Mouse (Mus musculus): ENCODE data around the gene Clcn3. TPM values are rescaled to one million over a fixed set of nuclear protein-coding genes. Genes with fewer than 3 reads are reported as not detected.
A peak's percentile ranks its signal among the peaks of the same experiment; 100 is the strongest.

Gene Clcn3
- polyA plus RNA-seq, 1 experiment, result 69.5 TPM

GRCm38 (mm10) chr8:60933617-60934016 is 49.5 kb downstream of the Clcn3 start:
- H3K4me1 ChIP-seq (ENCODE audit: control insufficient read depth, insufficient read depth, low read length), result no peaks in the 10 kb centered on the region; the same call in 1 of the 2 replicates
- no peak overlapping the region for H3K4me3 ChIP-seq (ENCODE audit: insufficient read depth, low read length)
- no peak for TF ChIP-seq POLR2A (IDR thresholded peaks at IDR 0.05; ENCODE audit: extremely low read depth, insufficient read depth, low read length)
- no peak for TF ChIP-seq CTCF (IDR thresholded peaks at IDR 0.05; ENCODE audit: extremely low read depth, insufficient read depth, low read length)
- H3K27ac ChIP-seq (ENCODE audit: insufficient read depth, low read length), result no peak overlapping the region

- no peaks in the 10 kb centered on the region for H3K4me1 ChIP-seq (ENCODE audit: control insufficient read depth, insufficient read depth, low read length)
- no peak overlapping the region for H3K4me3 ChIP-seq (ENCODE audit: insufficient read depth, low read length)
- TF ChIP-seq POLR2A (IDR thresholded peaks at IDR 0.05; ENCODE audit: extremely low read depth, insufficient read depth, low read length), result no peak
- no peak for TF ChIP-seq CTCF (IDR thresholded peaks at IDR 0.05; ENCODE audit: extremely low read depth, insufficient read depth, low read length)
- H3K27ac ChIP-seq (ENCODE audit: insufficient read depth, low read length), result no peak overlapping the region
These were observed 62.9 kb downstream of the Clcn3 start for GRCm38 (mm10) chr8:60920176-60920575.

GRCm38 (mm10) chr8:60919069-60919468 is 64.0 kb downstream of the Clcn3 start:
- Histone ChIP-seq H3K4me1 (ENCODE audit: control insufficient read depth, insufficient read depth, low read length) (no peaks in the 10 kb centered on the region), H3K4me3 (ENCODE audit: insufficient read depth, low read length) (no peak overlapping the region), H3K27ac (ENCODE audit: insufficient read depth, low read length) (no peak overlapping the region)
- TF ChIP-seq POLR2A (IDR thresholded peaks at IDR 0.05; ENCODE audit: extremely low read depth, insufficient read depth, low read length), result no peak
- no peak for TF ChIP-seq CTCF (IDR thresholded peaks at IDR 0.05; ENCODE audit: extremely low read depth, insufficient read depth, low read length)

GRCm38 (mm10) chr8:60912554-60912953 is 70.5 kb downstream of the Clcn3 start:
- H3K27ac ChIP-seq (ENCODE audit: insufficient read depth, low read length), result no peak overlapping the region
- no peak for TF ChIP-seq CTCF (IDR thresholded peaks at IDR 0.05; ENCODE audit: extremely low read depth, insufficient read depth, low read length)
- TF ChIP-seq POLR2A (IDR thresholded peaks at IDR 0.05; ENCODE audit: extremely low read depth, insufficient read depth, low read length), result no peak
- peaks cover 3% of the 10 kb centered on the region; the same call in 1 of the 2 replicates for H3K4me1 ChIP-seq (ENCODE audit: control insufficient read depth, insufficient read depth, low read length)
- H3K4me3 ChIP-seq (ENCODE audit: insufficient read depth, low read length), result no peak overlapping the region

GRCm38 (mm10) chr8:60912081-60912480 is 71.0 kb downstream of the Clcn3 start:
- no peak for TF ChIP-seq POLR2A (IDR thresholded peaks at IDR 0.05; ENCODE audit: extremely low read depth, insufficient read depth, low read length)
- no peak for TF ChIP-seq CTCF (IDR thresholded peaks at IDR 0.05; ENCODE audit: extremely low read depth, insufficient read depth, low read length)
- Histone ChIP-seq H3K27ac (ENCODE audit: insufficient read depth, low read length) (no peak overlapping the region), H3K4me3 (ENCODE audit: insufficient read depth, low read length) (no peak overlapping the region), H3K4me1 (ENCODE audit: control insufficient read depth, insufficient read depth, low read length) (peaks cover 3% of the 10 kb centered on the region; the same call in 1 of the 2 replicates)

- Histone ChIP-seq H3K4me1 (ENCODE audit: control insufficient read depth, insufficient read depth, low read length) (no peaks in the 10 kb centered on the region), H3K4me3 (ENCODE audit: insufficient read depth, low read length) (no peak overlapping the region), H3K27ac (ENCODE audit: insufficient read depth, low read length) (no peak overlapping the region)
- TF ChIP-seq CTCF (IDR thresholded peaks at IDR 0.05; ENCODE audit: extremely low read depth, insufficient read depth, low read length), result no peak
- no peak for TF ChIP-seq POLR2A (IDR thresholded peaks at IDR 0.05; ENCODE audit: extremely low read depth, insufficient read depth, low read length)
These were observed 83.0 kb downstream of the Clcn3 start for GRCm38 (mm10) chr8:60900147-60900546.

- Histone ChIP-seq H3K4me3 (ENCODE audit: insufficient read depth, low read length) (no peak overlapping the region), H3K27ac (ENCODE audit: insufficient read depth, low read length) (no peak overlapping the region), H3K4me1 (ENCODE audit: control insufficient read depth, insufficient read depth, low read length) (peaks cover 2% of the 10 kb centered on the region; the same call in 1 of the 2 replicates)
- TF ChIP-seq POLR2A (IDR thresholded peaks at IDR 0.05; ENCODE audit: extremely low read depth, insufficient read depth, low read length), result no peak
- TF ChIP-seq CTCF (IDR thresholded peaks at IDR 0.05; ENCODE audit: extremely low read depth, insufficient read depth, low read length), result no peak
These were observed 87.2 kb downstream of the Clcn3 start for GRCm38 (mm10) chr8:60895878-60896277.

- peaks cover 2% of the 10 kb centered on the region; the same call in 1 of the 2 replicates for H3K4me1 ChIP-seq (ENCODE audit: control insufficient read depth, insufficient read depth, low read length)
- TF ChIP-seq POLR2A (IDR thresholded peaks at IDR 0.05; ENCODE audit: extremely low read depth, insufficient read depth, low read length), result no peak
- TF ChIP-seq CTCF (IDR thresholded peaks at IDR 0.05; ENCODE audit: extremely low read depth, insufficient read depth, low read length), result no peak
- no peak overlapping the region; the same call in 1 of the 2 replicates for H3K4me3 ChIP-seq (ENCODE audit: insufficient read depth, low read length)
- H3K27ac ChIP-seq (ENCODE audit: insufficient read depth, low read length), result no peak overlapping the region
These were observed 91.3 kb downstream of the Clcn3 start for GRCm38 (mm10) chr8:60891757-60892156.

- H3K4me3 ChIP-seq (ENCODE audit: insufficient read depth, low read length), result peak overlapping the region; percentile 94
- no peak overlapping the region for H3K27ac ChIP-seq (ENCODE audit: insufficient read depth, low read length)
- peaks cover 2% of the 10 kb centered on the region; the same call in 1 of the 2 replicates for H3K4me1 ChIP-seq (ENCODE audit: control insufficient read depth, insufficient read depth, low read length)
- TF ChIP-seq CTCF (IDR thresholded peaks at IDR 0.05; ENCODE audit: extremely low read depth, insufficient read depth, low read length) (no peak), POLR2A (IDR thresholded peaks at IDR 0.05; ENCODE audit: extremely low read depth, insufficient read depth, low read length) (no peak)
These were observed 92.6 kb downstream of the Clcn3 start for GRCm38 (mm10) chr8:60890520-60890874.

- peak within 1 kb of the TSS; percentile 94 for H3K4me3 ChIP-seq (ENCODE audit: insufficient read depth, low read length)
- H3K27ac ChIP-seq (ENCODE audit: insufficient read depth, low read length), result no peak within 1 kb of the TSS
- peak; percentile 67 for TF ChIP-seq POLR2A (IDR thresholded peaks at IDR 0.05; ENCODE audit: extremely low read depth, insufficient read depth, low read length)
- TF ChIP-seq CTCF (IDR thresholded peaks at IDR 0.05; ENCODE audit: extremely low read depth, insufficient read depth, low read length), result no peak
- H3K4me1 ChIP-seq (ENCODE audit: control insufficient read depth, insufficient read depth, low read length), result peaks cover 2% of the 10 kb centered on the region; the same call in 1 of the 2 replicates
These were observed 93.1 kb downstream of the Clcn3 start, which contains the start of gene Hpf1 for GRCm38 (mm10) chr8:60889843-60890519. Hpf1 (plus strand) TSS chr8:60890418.

Data from cortical plate, adult 2 months (tissue).